Mouse (Mus musculus) neural tube, embryonic 14.5 days (tissue): ENCODE measurements around the gene Vwa7. TPM values are rescaled to one million over a fixed set of nuclear protein-coding genes. Genes with fewer than 3 reads are reported as not detected.

ENCODE experiments used
- polyA plus RNA-seq: library from polyadenylated mRNA; unstranded; fragments of >200 nt; fragmentation: Nextera tagmentation; extraction: Ambion mirVana; gene quantifications from 2 replicates; pipeline ENCODE4 v1.2.1, GENCODE M21; 2014

Gene Vwa7
- polyA plus RNA-seq, 1 experiment from 2014 or later = 0.11 TPM

Other genes with a start within 250 kb of the Vwa7 start
- gene Cyp21a1, start 212.0 kb upstream of the Vwa7 start, polyA plus RNA-seq = not detected in 2 replicates
- 30.5 and 37.7 TPM in 2 replicates for gene Stk19, start 179.6 kb upstream of the Vwa7 start, polyA plus RNA-seq
- gene Dxo, start 179.6 kb upstream of the Vwa7 start, polyA plus RNA-seq = 59.4 and 67.7 TPM in 2 replicates
- gene Skiv2l, start 166.4 kb upstream of the Vwa7 start, polyA plus RNA-seq = 46.2 and 57.7 TPM in 2 replicates
- 78.3 and 78.9 TPM in 2 replicates for gene Nelfe, start 166.2 kb upstream of the Vwa7 start, polyA plus RNA-seq
- gene Cfb, start 154.1 kb upstream of the Vwa7 start, polyA plus RNA-seq = 1.3 and 2.0 TPM in 2 replicates
- 2.2 and 2.3 TPM in 2 replicates for gene Zbtb12, start 137.1 kb upstream of the Vwa7 start, polyA plus RNA-seq
- not detected in 2 replicates for gene Gm20547, start 134.5 kb upstream of the Vwa7 start, polyA plus RNA-seq
- 1.5 and 2.1 TPM in 2 replicates for gene C2, start 118.3 kb upstream of the Vwa7 start, polyA plus RNA-seq
- 78.1 and 86.8 TPM in 2 replicates for gene Ehmt2, start 118.1 kb upstream of the Vwa7 start, polyA plus RNA-seq
- gene Slc44a4, start 102.1 kb upstream of the Vwa7 start, polyA plus RNA-seq = not detected in 2 replicates
- 27.4 and 30.1 TPM in 2 replicates for gene Neu1, start 85.3 kb upstream of the Vwa7 start, polyA plus RNA-seq
- 0.27 and 0.35 TPM in 2 replicates for gene Hspa1b, start 57.3 kb upstream of the Vwa7 start, polyA plus RNA-seq
- gene Gm20481, start 46.7 kb upstream of the Vwa7 start, polyA plus RNA-seq = not detected in 2 replicates
- 7.0 and 7.6 TPM in 2 replicates for gene Hspa1a, start 44.4 kb upstream of the Vwa7 start, polyA plus RNA-seq
- gene Hspa1l, start 43.9 kb upstream of the Vwa7 start, polyA plus RNA-seq = 1.6 and 2.8 TPM in 2 replicates
- 89.1 and 89.5 TPM in 2 replicates for gene Lsm2, start 34.7 kb upstream of the Vwa7 start, polyA plus RNA-seq
- gene Vars, start 15.6 kb upstream of the Vwa7 start, polyA plus RNA-seq = 51.4 and 56.9 TPM in 2 replicates
- 2.1 and 2.2 TPM in 2 replicates for gene Sapcd1, start 11.4 kb downstream of the Vwa7 start, polyA plus RNA-seq
- gene Msh5, start 30.2 kb downstream of the Vwa7 start, polyA plus RNA-seq = 1.9 and 2.2 TPM in 2 replicates
- gene Clic1, start 33.4 kb downstream of the Vwa7 start, polyA plus RNA-seq = 13.3 and 37.0 TPM in 2 replicates
- gene Ddah2, start 42.5 kb downstream of the Vwa7 start, polyA plus RNA-seq = 269 and 303 TPM in 2 replicates
- gene Ly6g6c, start 48.8 kb downstream of the Vwa7 start, polyA plus RNA-seq = not detected in 2 replicates
- gene Mpig6b, start 49.6 kb downstream of the Vwa7 start, polyA plus RNA-seq = 0.12 and 0.15 TPM in 2 replicates
- gene Ly6g6e, start 60.3 kb downstream of the Vwa7 start, polyA plus RNA-seq = 0.46 and 0.66 TPM in 2 replicates
- gene Ly6g6d, start 61.5 kb downstream of the Vwa7 start, polyA plus RNA-seq = 0.84 and 1.8 TPM in 2 replicates
- 0.23 TPM in 1 of 2 replicates, not detected in the other for gene Ly6g6f, start 69.0 kb downstream of the Vwa7 start, polyA plus RNA-seq
- 82.3 and 92.5 TPM in 2 replicates for gene Abhd16a, start 72.7 kb downstream of the Vwa7 start, polyA plus RNA-seq
- gene Ly6g5c, start 91.7 kb downstream of the Vwa7 start, polyA plus RNA-seq = not detected in 2 replicates
- gene Ly6g5b, start 98.8 kb downstream of the Vwa7 start, polyA plus RNA-seq = 0.52 and 0.92 TPM in 2 replicates
- gene Gpank1, start 104.9 kb downstream of the Vwa7 start, polyA plus RNA-seq = 22.2 and 23.7 TPM in 2 replicates
- 361 and 363 TPM in 2 replicates for gene Csnk2b, start 105.5 kb downstream of the Vwa7 start, polyA plus RNA-seq
- 8.1 and 9.7 TPM in 2 replicates for gene D17H6S53E, start 109.8 kb downstream of the Vwa7 start, polyA plus RNA-seq
- 0.75 and 0.89 TPM in 2 replicates for gene Apom, start 115.5 kb downstream of the Vwa7 start, polyA plus RNA-seq
- gene Bag6, start 118.6 kb downstream of the Vwa7 start, polyA plus RNA-seq = 88.3 and 102 TPM in 2 replicates
- gene Prrc2a, start 148.3 kb downstream of the Vwa7 start, polyA plus RNA-seq = 181 and 195 TPM in 2 replicates
- 6.7 and 10.7 TPM in 2 replicates for gene Aif1, start 159.5 kb downstream of the Vwa7 start, polyA plus RNA-seq
- 3.7 and 8.8 TPM in 2 replicates for gene Lst1, start 171.9 kb downstream of the Vwa7 start, polyA plus RNA-seq
- 0.31 and 0.62 TPM in 2 replicates for gene Ltb, start 177.9 kb downstream of the Vwa7 start, polyA plus RNA-seq
- gene Tnf, start 185.4 kb downstream of the Vwa7 start, polyA plus RNA-seq = not detected in 2 replicates
- gene Lta, start 188.8 kb downstream of the Vwa7 start, polyA plus RNA-seq = 0.24 and 0.26 TPM in 2 replicates
- gene Gm16181, start 204.3 kb downstream of the Vwa7 start, polyA plus RNA-seq = 0.44 TPM in 1 of 2 replicates, not detected in the other
- 118 and 154 TPM in 2 replicates for gene Atp6v1g2, start 217.1 kb downstream of the Vwa7 start, polyA plus RNA-seq
- 3.4 and 4.3 TPM in 2 replicates for gene Nfkbil1, start 219.2 kb downstream of the Vwa7 start, polyA plus RNA-seq
- gene Ddx39b, start 225.2 kb downstream of the Vwa7 start, polyA plus RNA-seq = 373 and 383 TPM in 2 replicates
- 99.9 and 111 TPM in 2 replicates for gene H2-D1, start 246.2 kb downstream of the Vwa7 start, polyA plus RNA-seq